Mouse (Mus musculus): ENCODE data around the gene Nxpe3. TPM values are rescaled to one million over a fixed set of nuclear protein-coding genes. Genes with fewer than 3 reads are reported as not detected.

Gene Nxpe3
- polyA plus RNA-seq, 1 experiment: 13.1 TPM

- no peak for DNase-seq
- WGBS: 96% methylated on average over 9 of the region's 9 CpGs
- TF ChIP-seq POLR2A (IDR thresholded peaks at IDR 0.05; ENCODE audit: borderline replicate concordance, insufficient read depth, low read length) (no peak), CTCF (IDR thresholded peaks at IDR 0.05; ENCODE audit: borderline replicate concordance, insufficient read depth, low read depth, low read length) (no peak)
- no peak overlapping the region for H3K4me3 ChIP-seq (replicated peaks; ENCODE audit: insufficient read depth, low read depth, low read length)
- H3K4me1 ChIP-seq (ENCODE audit: control insufficient read depth, insufficient read depth, low read length): no peaks in the 10 kb centered on the region
- H3K27me3 ChIP-seq (ENCODE audit: control insufficient read depth, insufficient read depth, low read length): no peaks in the 10 kb centered on the region
- H3K27ac ChIP-seq (ENCODE audit: insufficient read depth, low read length): no peak overlapping the region
Measured at GRCm38 (mm10) chr16:55809779-55810514, 85.1 kb downstream of the Nxpe3 start.

DNA sequence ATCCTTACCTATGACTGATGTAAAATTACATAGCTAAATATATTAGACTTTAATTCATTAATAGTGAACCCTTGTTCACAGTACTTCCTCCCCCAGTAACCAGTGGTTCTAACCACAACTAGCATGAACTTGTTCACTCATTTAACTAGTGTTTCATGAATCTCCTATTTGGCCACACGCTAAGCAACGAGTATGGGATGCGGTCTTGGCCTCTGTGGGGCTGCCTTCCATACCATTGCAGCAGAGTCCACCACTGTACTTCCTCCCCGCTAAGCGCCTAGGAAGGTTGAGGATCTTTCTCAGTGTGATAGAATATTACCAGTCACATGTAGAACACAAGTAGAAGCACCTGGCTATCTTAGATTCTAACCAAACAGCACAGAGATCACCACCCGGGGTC is 85.7 kb downstream of the Nxpe3 start:
- H3K27me3 ChIP-seq (ENCODE audit: control insufficient read depth, insufficient read depth, low read length): no peaks in the 10 kb centered on the region
- no peak overlapping the region for H3K4me3 ChIP-seq (replicated peaks; ENCODE audit: insufficient read depth, low read depth, low read length)
- DNase-seq: no peak
- H3K4me1 ChIP-seq (ENCODE audit: control insufficient read depth, insufficient read depth, low read length): no peaks in the 10 kb centered on the region
- TF ChIP-seq POLR2A (IDR thresholded peaks at IDR 0.05; ENCODE audit: borderline replicate concordance, insufficient read depth, low read length): no peak
- 95% methylated on average over 6 of the region's 6 CpGs for WGBS
- H3K27ac ChIP-seq (ENCODE audit: insufficient read depth, low read length): no peak overlapping the region

DNA sequence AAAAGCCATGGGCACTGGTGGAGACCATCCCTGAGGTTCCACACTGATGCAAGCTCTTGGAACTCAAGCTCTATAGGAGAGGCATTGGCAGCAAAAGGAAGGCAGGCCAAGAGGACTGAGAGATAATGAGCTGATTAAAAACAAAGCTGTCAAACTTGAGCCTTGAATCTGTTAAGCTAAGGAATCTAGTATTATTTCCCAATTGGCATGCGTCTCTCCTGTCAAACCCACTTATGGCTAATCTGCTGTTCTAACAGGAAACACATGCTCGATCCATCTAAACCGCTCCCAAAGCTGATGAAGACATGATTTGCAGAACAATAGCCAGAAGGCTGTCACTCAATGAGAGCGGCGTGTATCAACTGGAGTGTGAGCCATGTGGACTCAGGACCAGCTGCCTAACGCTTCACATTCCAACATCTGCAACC is 87.6 kb downstream of the Nxpe3 start:
- Histone ChIP-seq H3K4me3 (replicated peaks; ENCODE audit: insufficient read depth, low read depth, low read length) (no peak overlapping the region), H3K27me3 (ENCODE audit: control insufficient read depth, insufficient read depth, low read length) (no peaks in the 10 kb centered on the region), H3K4me1 (ENCODE audit: control insufficient read depth, insufficient read depth, low read length) (no peaks in the 10 kb centered on the region), H3K27ac (ENCODE audit: insufficient read depth, low read length) (no peak overlapping the region)
- TF ChIP-seq POLR2A (IDR thresholded peaks at IDR 0.05; ENCODE audit: borderline replicate concordance, insufficient read depth, low read length): no peak
- TF ChIP-seq CTCF (IDR thresholded peaks at IDR 0.05; ENCODE audit: borderline replicate concordance, insufficient read depth, low read depth, low read length): no peak
- WGBS: 61% methylated on average over 6 of the region's 6 CpGs
- no peak for DNase-seq

GRCm38 (mm10) chr16:55804799-55805198 is 90.3 kb downstream of the Nxpe3 start:
- H3K4me3 ChIP-seq (replicated peaks; ENCODE audit: insufficient read depth, low read depth, low read length): no peak overlapping the region
- TF ChIP-seq POLR2A (IDR thresholded peaks at IDR 0.05; ENCODE audit: borderline replicate concordance, insufficient read depth, low read length): no peak
- no peak for TF ChIP-seq CTCF (IDR thresholded peaks at IDR 0.05; ENCODE audit: borderline replicate concordance, insufficient read depth, low read depth, low read length)
- H3K27me3 ChIP-seq (ENCODE audit: control insufficient read depth, insufficient read depth, low read length): no peaks in the 10 kb centered on the region
- WGBS: 98% methylated on average over 1 of the region's 1 CpGs
- no peak for DNase-seq
- H3K27ac ChIP-seq (ENCODE audit: insufficient read depth, low read length): no peak overlapping the region
- no peaks in the 10 kb centered on the region for H3K4me1 ChIP-seq (ENCODE audit: control insufficient read depth, insufficient read depth, low read length)

DNA sequence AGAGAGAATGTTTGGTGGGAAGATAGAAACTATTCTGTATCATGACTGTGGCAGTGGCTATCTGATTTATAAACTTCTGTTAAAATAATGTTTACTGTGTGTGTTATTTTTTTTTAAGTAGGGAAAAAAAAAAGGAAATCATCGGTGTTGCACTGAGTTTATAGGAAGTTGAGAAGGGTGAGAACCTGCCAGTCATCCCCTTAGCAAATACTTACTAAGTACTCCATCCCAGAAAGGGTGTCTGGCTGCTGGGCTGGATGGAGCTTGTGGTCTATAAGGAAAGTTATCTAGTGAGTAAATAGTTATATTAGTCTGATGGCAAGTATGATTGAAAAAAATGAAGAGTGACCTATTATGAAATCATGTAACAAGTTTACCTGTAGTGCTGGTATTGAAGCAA is 93.5 kb downstream of the Nxpe3 start:
- 98% methylated on average over 1 of the region's 1 CpGs for WGBS
- no peak for TF ChIP-seq POLR2A (IDR thresholded peaks at IDR 0.05; ENCODE audit: borderline replicate concordance, insufficient read depth, low read length)
- TF ChIP-seq CTCF (IDR thresholded peaks at IDR 0.05; ENCODE audit: borderline replicate concordance, insufficient read depth, low read depth, low read length): no peak
- no peaks in the 10 kb centered on the region for H3K4me1 ChIP-seq (ENCODE audit: control insufficient read depth, insufficient read depth, low read length)
- DNase-seq: no peak
- no peak overlapping the region for H3K27ac ChIP-seq (ENCODE audit: insufficient read depth, low read length)
- H3K4me3 ChIP-seq (replicated peaks; ENCODE audit: insufficient read depth, low read depth, low read length): no peak overlapping the region
- H3K27me3 ChIP-seq (ENCODE audit: control insufficient read depth, insufficient read depth, low read length): no peaks in the 10 kb centered on the region

GRCm38 (mm10) chr16:55798845-55799244 is 96.2 kb downstream of the Nxpe3 start:
- H3K4me3 ChIP-seq (replicated peaks; ENCODE audit: insufficient read depth, low read depth, low read length): no peak overlapping the region
- no peak for TF ChIP-seq CTCF (IDR thresholded peaks at IDR 0.05; ENCODE audit: borderline replicate concordance, insufficient read depth, low read depth, low read length)
- TF ChIP-seq POLR2A (IDR thresholded peaks at IDR 0.05; ENCODE audit: borderline replicate concordance, insufficient read depth, low read length): no peak
- no peak overlapping the region for H3K27ac ChIP-seq (ENCODE audit: insufficient read depth, low read length)
- no peaks in the 10 kb centered on the region for H3K27me3 ChIP-seq (ENCODE audit: control insufficient read depth, insufficient read depth, low read length)
- WGBS: 56% methylated on average over 7 of the region's 7 CpGs
- DNase-seq: no peak
- H3K4me1 ChIP-seq (ENCODE audit: control insufficient read depth, insufficient read depth, low read length): no peaks in the 10 kb centered on the region

GRCm38 (mm10) chr16:55790326-55790725 is 104.8 kb downstream of the Nxpe3 start:
- Histone ChIP-seq H3K4me3 (replicated peaks; ENCODE audit: insufficient read depth, low read depth, low read length) (no peak overlapping the region), H3K27ac (ENCODE audit: insufficient read depth, low read length) (no peak overlapping the region), H3K4me1 (ENCODE audit: control insufficient read depth, insufficient read depth, low read length) (no peaks in the 10 kb centered on the region), H3K27me3 (ENCODE audit: control insufficient read depth, insufficient read depth, low read length) (no peaks in the 10 kb centered on the region)
- no peak for TF ChIP-seq POLR2A (IDR thresholded peaks at IDR 0.05; ENCODE audit: borderline replicate concordance, insufficient read depth, low read length)
- WGBS: 90% methylated on average over 7 of the region's 7 CpGs
- no peak for DNase-seq

Other genes starting within 250 kb of the Nxpe3 start
- 5.1 and 5.8 TPM in 2 replicates for gene Nfkbiz, start 56.4 kb downstream of the Nxpe3 start, polyA plus RNA-seq (2012; rRNA removed)
- 9.9 and 11.5 TPM in 2 replicates for gene Cep97, start 39.6 kb upstream of the Nxpe3 start, polyA plus RNA-seq (2012; rRNA removed)
- gene Rpl24, start 71.0 kb upstream of the Nxpe3 start, polyA plus RNA-seq (2012; rRNA removed): 411 and 431 TPM in 2 replicates
- 25.5 and 27.5 TPM in 2 replicates for gene Zbtb11, start 78.6 kb upstream of the Nxpe3 start, polyA plus RNA-seq (2012; rRNA removed)
- gene Pcnp, start 134.5 kb upstream of the Nxpe3 start, polyA plus RNA-seq (2012; rRNA removed): 122 and 134 TPM in 2 replicates
- 7.3 and 7.5 TPM in 2 replicates for gene Trmt10c, start 142.5 kb upstream of the Nxpe3 start, polyA plus RNA-seq (2012; rRNA removed)
- 25.4 and 26.7 TPM in 2 replicates for gene Senp7, start 153.1 kb upstream of the Nxpe3 start, polyA plus RNA-seq (2012; rRNA removed)

All from cerebellum, adult 2 months (tissue).